Mouse (Mus musculus) hindbrain, postnatal 0 days (tissue): Measurements from ENCODE around the gene 5730596B20Rik. TPM values are rescaled to one million over a fixed set of nuclear protein-coding genes. Genes with fewer than 3 reads are reported as not detected.

Experiments
- ATAC-seq: fragments of 200-750 bp; cut with Nextera tagmentation; 2 replicates; pipeline ENCODE4 v1.8.0; 2017; ENCODE audit warnings: mild to moderate bottlenecking, moderate TSS enrichment, moderate library complexity
- DNase-seq: peaks from one replicate; pipeline ENCODE4 v3.0.0-alpha.2; 2015; ENCODE audit warnings: low spot score
- H3K27ac ChIP-seq: fragments of 300-500 bp; sonication (generic); 2 replicates; pipeline ENCODE4 v1.5.1; 2014; ENCODE audit warnings: mild to moderate bottlenecking
- H3K27me3 ChIP-seq: fragments of 300-500 bp; sonication (generic); 2 replicates; pipeline ENCODE4 v1.6.1; 2014; ENCODE audit warnings: low read length, mixed read lengths; ENCODE audit not compliant: insufficient read depth
- H3K36me3 ChIP-seq: fragments of 300-500 bp; sonication (generic); 2 replicates; pipeline ENCODE4 v1.6.1; 2014; ENCODE audit warnings: low read length, mixed read lengths; ENCODE audit not compliant: insufficient read depth
- H3K4me1 ChIP-seq: fragments of 300-500 bp; sonication (generic); 2 replicates; pipeline ENCODE4 v1.6.1; 2014; ENCODE audit warnings: antibody characterized with exemption, low read length, mixed read lengths; ENCODE audit not compliant: insufficient read depth
- H3K4me2 ChIP-seq: fragments of 300-500 bp; sonication (generic); 2 replicates; pipeline ENCODE4 v1.6.1; 2014; ENCODE audit warnings: low read depth, mild to moderate bottlenecking, low read length, moderate library complexity, mixed read lengths
- H3K4me3 ChIP-seq: fragments of 300-500 bp; sonication (generic); 2 replicates; pipeline ENCODE4 v1.5.1; 2014; ENCODE audit warnings: low read length
- H3K9ac ChIP-seq: fragments of 300-500 bp; sonication (generic); replicated peaks from 2 replicates; pipeline ENCODE4 v1.6.1; 2014; ENCODE audit warnings: mild to moderate bottlenecking, low read length, moderate library complexity, mixed read lengths
- H3K9me3 ChIP-seq: fragments of 300-500 bp; sonication (generic); 2 replicates; pipeline ENCODE4 v1.6.1; 2016; ENCODE audit warnings: low read length, mixed read lengths
- CTCF ChIP-seq: IDR thresholded peaks from 2 replicates; pipeline ENCODE4 v1.5.1; 2016; ENCODE audit warnings: antibody characterized with exemption, control low read depth, low read depth
- WGBS: fragments of 180-500 bp; shearing (Covaris S2); extraction: QIAGEN DNeasy Blood & Tissue Kit; methylation state at CpG from one replicate; pipeline ENCODE4 v1.1.7; 2014; 5-methylcytosine and 5-hydroxymethylcytosine counted together
- polyA plus RNA-seq: library from polyadenylated mRNA; unstranded; fragments of >200 nt; fragmentation: Nextera tagmentation; extraction: Ambion mirVana; gene quantifications from 2 replicates; pipeline ENCODE4 v1.2.1, GENCODE M21; 2015
- total RNA-seq: library from RNA; depleted of rRNA; stranded (reverse); fragments of >200 nt; gene quantifications from 2 replicates; pipeline ENCODE4 v1.2.3, GENCODE M21; 2014

Gene 5730596B20Rik
- total and polyA plus RNA-seq, 2 experiments from 2014 or later = 1.2 to 1.5 TPM

GRCm38 (mm10) chr6:52185222-52185621 lies 7.9 kb downstream of the 5730596B20Rik start:
- H3K4me1 ChIP-seq = 0 out of 2 replicates have a peak, but pooled peaks cover 4% of the 10 kb centered on the region
- peak overlapping the region; percentile 30 for H3K4me2 ChIP-seq
- no peaks in the 10 kb centered on the region for H3K9me3 ChIP-seq
- no peak for ATAC-seq
- TF ChIP-seq CTCF = no peak
- DNase-seq = no peak
- no peak overlapping the region; the same call in 1 of the 2 replicates for H3K4me3 ChIP-seq
- WGBS = 4% methylated on average over 19 of the region's 19 CpGs
- 0 out of 2 replicates have a peak overlapping the region, but pooled peaks have one; percentile 45 for H3K27ac ChIP-seq
- peaks cover 94% of the 10 kb centered on the region for H3K27me3 ChIP-seq
- no peaks in the 10 kb centered on the region for H3K36me3 ChIP-seq
- no peak overlapping the region for H3K9ac ChIP-seq

GRCm38 (mm10) chr6:52185834-52186233 lies 8.5 kb downstream of the 5730596B20Rik start:
- no peak for DNase-seq
- Histone ChIP-seq H3K27me3 (peaks cover 93% of the 10 kb centered on the region), H3K4me1 (0 out of 2 replicates have a peak, but pooled peaks cover 4% of the 10 kb centered on the region), H3K4me2 (no peak overlapping the region), H3K36me3 (no peaks in the 10 kb centered on the region), H3K9ac (no peak overlapping the region), H3K4me3 (no peak overlapping the region), H3K27ac (no peak overlapping the region; the same call in 1 of the 2 replicates), H3K9me3 (no peaks in the 10 kb centered on the region)
- TF ChIP-seq CTCF = no peak
- WGBS = 15% methylated on average over 3 of the region's 3 CpGs
- no peak for ATAC-seq

GRCm38 (mm10) chr6:52186500-52186899 lies 9.2 kb downstream of the 5730596B20Rik start:
- no peak overlapping the region for H3K9ac ChIP-seq
- no peaks in the 10 kb centered on the region for H3K36me3 ChIP-seq
- 14% methylated on average over 1 of the region's 1 CpGs for WGBS
- H3K4me3 ChIP-seq = no peak overlapping the region
- no peaks in the 10 kb centered on the region for H3K9me3 ChIP-seq
- TF ChIP-seq CTCF = no peak
- H3K27me3 ChIP-seq = peaks cover 92% of the 10 kb centered on the region
- H3K4me1 ChIP-seq = 0 out of 2 replicates have a peak, but pooled peaks cover 4% of the 10 kb centered on the region
- H3K4me2 ChIP-seq = no peak overlapping the region
- no peak overlapping the region for H3K27ac ChIP-seq
- no peak for DNase-seq
- no peak for ATAC-seq

- 14% methylated on average over 5 of the region's 5 CpGs for WGBS
- H3K9me3 ChIP-seq = no peaks in the 10 kb centered on the region
- peak overlapping the region; percentile 79; the same call in 1 of the 2 replicates for H3K27ac ChIP-seq
- H3K4me3 ChIP-seq = no peak overlapping the region
- ATAC-seq = no peak
- H3K4me1 ChIP-seq = 0 out of 2 replicates have a peak, but pooled peaks cover 4% of the 10 kb centered on the region
- H3K9ac ChIP-seq = no peak overlapping the region; the same call in 1 of the 2 replicates
- DNase-seq = no peak
- no peak for TF ChIP-seq CTCF
- H3K4me2 ChIP-seq = peak overlapping the region; percentile 50
- peaks cover 85% of the 10 kb centered on the region for H3K27me3 ChIP-seq
- H3K36me3 ChIP-seq = no peaks in the 10 kb centered on the region
These were observed 11.9 kb downstream of the 5730596B20Rik start for GRCm38 (mm10) chr6:52189172-52189591.

GRCm38 (mm10) chr6:52189909-52190308 lies 12.6 kb downstream of the 5730596B20Rik start:
- Histone ChIP-seq H3K27ac (peak overlapping the region; percentile 79), H3K9ac (peak overlapping the region; percentile 57), H3K27me3 (peaks cover 85% of the 10 kb centered on the region), H3K4me1 (no peaks in the 10 kb centered on the region), H3K4me3 (peak overlapping the region; percentile 41), H3K4me2 (peak overlapping the region; percentile 50), H3K36me3 (no peaks in the 10 kb centered on the region), H3K9me3 (no peaks in the 10 kb centered on the region)
- ATAC-seq = no peak
- DNase-seq = no peak
- WGBS = 9% methylated on average over 8 of the region's 8 CpGs
- no peak for TF ChIP-seq CTCF

GRCm38 (mm10) chr6:52190410-52190809 lies 13.1 kb downstream of the 5730596B20Rik start:
- Histone ChIP-seq H3K4me1 (no peaks in the 10 kb centered on the region), H3K4me3 (peak overlapping the region; percentile 41)

More at GRCm38 (mm10) chr6:52190410-52190809, 13.1 kb downstream of the 5730596B20Rik start:
- no peak for TF ChIP-seq CTCF
- H3K9me3 ChIP-seq = no peaks in the 10 kb centered on the region
- peak overlapping the region; percentile 79 for H3K27ac ChIP-seq
- H3K36me3 ChIP-seq = no peaks in the 10 kb centered on the region
- ATAC-seq (no peak), DNase-seq (no peak)
- 7% methylated on average over 23 of the region's 23 CpGs for WGBS
- H3K4me2 ChIP-seq = peak overlapping the region; percentile 50
- H3K27me3 ChIP-seq = peaks cover 82% of the 10 kb centered on the region
- H3K9ac ChIP-seq = peak overlapping the region; percentile 57
